Mouse (Mus musculus) 416B (cell line): ENCODE results near the gene Gm2174.

Experiments used
- DNase-seq: peaks from one replicate; pipeline ENCODE4 v3.0.0; 2011; ENCODE audit warnings: low read depth

Gene Gm2174

GRCm38 (mm10) chrX:56447524-56448015, at the start of gene Gm2174:
TSS of gene Gm2174 (plus strand) at chrX:56447965.
- no peak for DNase-seq

- no peak for DNase-seq
Observed at GRCm38 (mm10) chrX:56404646-56405045, 43.1 kb upstream of the Gm2174 start.

GRCm38 (mm10) chrX:56405482-56405881, 42.3 kb upstream of the Gm2174 start:
- peak; percentile 6 for DNase-seq

- DNase-seq, result no peak
Observed at GRCm38 (mm10) chrX:56406128-56406527, 41.6 kb upstream of the Gm2174 start.

- DNase-seq, result no peak
Observed at GRCm38 (mm10) chrX:56416277-56416676, 31.5 kb upstream of the Gm2174 start.

- DNase-seq, result peak; percentile 23
Observed at GRCm38 (mm10) chrX:56417541-56417940, 30.2 kb upstream of the Gm2174 start.

- DNase-seq, result peak; percentile 5
Observed at GRCm38 (mm10) chrX:56430601-56431000, 17.2 kb upstream of the Gm2174 start.

GRCm38 (mm10) chrX:56435758-56436283, 11.9 kb upstream of the Gm2174 start:
- peak; percentile 51 for DNase-seq

- peak; percentile 18 for DNase-seq
Observed at GRCm38 (mm10) chrX:56446487-56447428, 1.0 kb upstream of the Gm2174 start.

GRCm38 (mm10) chrX:56454671-56455371, 7.1 kb downstream of the Gm2174 start, which contains the start of gene Ints6l:
TSS of gene Ints6l (plus strand) at chrX:56454857.
- peak; percentile 92 for DNase-seq

- DNase-seq, result peak; percentile 91
Observed at GRCm38 (mm10) chrX:56455372-56456246, 7.8 kb downstream of the Gm2174 start.

GRCm38 (mm10) chrX:56456379-56456778, 8.6 kb downstream of the Gm2174 start:
- peak; percentile 88 for DNase-seq

- no peak for DNase-seq
Observed at GRCm38 (mm10) chrX:56462020-56462933, 14.5 kb downstream of the Gm2174 start.

- DNase-seq, result peak; percentile 62
Observed at GRCm38 (mm10) chrX:56464906-56465305, 17.1 kb downstream of the Gm2174 start.

- DNase-seq, result no peak
Observed at GRCm38 (mm10) chrX:56467688-56468087, 19.9 kb downstream of the Gm2174 start.

- DNase-seq, result no peak
Observed at GRCm38 (mm10) chrX:56468422-56468821, 20.7 kb downstream of the Gm2174 start.

- peak; percentile 28 for DNase-seq
Observed at GRCm38 (mm10) chrX:56474035-56474434, 26.3 kb downstream of the Gm2174 start.

GRCm38 (mm10) chrX:56477553-56477952, 29.8 kb downstream of the Gm2174 start:
- DNase-seq, result peak; percentile 50

- peak; percentile 44 for DNase-seq
Observed at GRCm38 (mm10) chrX:56481906-56482305, 34.1 kb downstream of the Gm2174 start.

- peak; percentile 75 for DNase-seq
Observed at GRCm38 (mm10) chrX:56489758-56490157, 42.0 kb downstream of the Gm2174 start.
